Mouse (Mus musculus): Measurements from ENCODE around the gene Gm8693.
"Not testable (repeated sequence)": the region's sequence is repeated elsewhere in the genome, so short reads cannot be mapped to it uniquely, and the experiment has no call there.

GRCm38 (mm10) chr7:22692217-22692616, at the start of gene Gm8693:
- TF ChIP-seq POLR2A (IDR thresholded peaks at IDR 0.05; ENCODE audit: borderline replicate concordance, low read depth, low read length); CTCF (IDR thresholded peaks at IDR 0.05; ENCODE audit: low read depth, low read length): not testable (repeated sequence)
